Mouse (Mus musculus): Measurements from ENCODE around the gene Chrm3.

GRCm38 (mm10) chr13:10163354-10163753 is 197.3 kb downstream of the Chrm3 start:
- TF ChIP-seq CTCF (IDR thresholded peaks at IDR 0.05) (no peak), POLR2A (IDR thresholded peaks at IDR 0.05; ENCODE audit: insufficient read depth, low read depth, low read length) (no peak)
